Mouse (Mus musculus) gastrocnemius, adult 2 months (tissue): ENCODE measurements around the gene Ddx52. TPM values are rescaled to one million over a fixed set of nuclear protein-coding genes. Genes with fewer than 3 reads are reported as not detected.

Source experiments
- DNase-seq: peaks from one replicate; pipeline ENCODE4 v3.0.0; 2022
- H3K27ac ChIP-seq: fragments of 200-600 bp; 2 replicates; pipeline ENCODE4 v1.8.1; 2022; ENCODE audit warnings: mild to moderate bottlenecking
- H3K4me3 ChIP-seq: fragments of 200-600 bp; 2 replicates; pipeline ENCODE4 v1.8.1; 2022; ENCODE audit warnings: mild to moderate bottlenecking, moderate library complexity
- CTCF ChIP-seq: fragments of 200-600 bp; IDR thresholded peaks from 2 replicates; pipeline ENCODE4 v1.8.1; 2022; ENCODE audit warnings: antibody characterized with exemption, mild to moderate bottlenecking, moderate library complexity
- intact Hi-C: fragments of 180-260 bp; cut with DNase I; formaldehyde crosslinking; loops from one replicate; pipeline ENCODE4 v1.15.1; 2025
- long read RNA-seq, 2 experiments: library from polyadenylated mRNA; stranded (forward); transcript quantifications; one replicate each; pipeline ENCODE4 v2.0.0; 2021
- total RNA-seq, 2 experiments: library from RNA; stranded (reverse); gene quantifications; 2 replicates each; pipeline ENCODE4 v1.2.3; 2021

Ddx52 gene
- total RNA-seq = 10 to 100 TPM in 1 of 2 experiments, 1 to 10 TPM in 1; 9.6 to 10.8 TPM
- long read RNA-seq, experiment 1, transcript Ddx52-201 (15 exons, 3,194 nt) = major isoform, 14 of 15 reads
- long read RNA-seq, experiment 1, partial matches to known transcripts = 0 of 15 reads
- long read RNA-seq, experiment 1, other reads (novel, unspliced or antisense) = 1 of 15 reads
- long read RNA-seq, experiment 2, transcript Ddx52-201 (15 exons, 3,194 nt) = major isoform, 12 of 14 reads
- long read RNA-seq, experiment 2, partial matches to known transcripts = 0 of 14 reads
- long read RNA-seq, experiment 2, other reads (novel, unspliced or antisense) = 2 of 14 reads

GRCm38 (mm10) chr11:83941950-83942840 lies at the start of gene Ddx52:
Gene Ddx52 (plus strand): TSS chr11:83942062.
- no peak for TF ChIP-seq CTCF
- peak within 1 kb of the TSS; percentile 90 for H3K4me3 ChIP-seq
- intact Hi-C loops = loop anchor here (10.0 kb wide), 1 partner anchor 573 kb away; the partner anchor contains the start of gene Aatf
- peak within 1 kb of the TSS; percentile 91 for H3K27ac ChIP-seq
- DNase-seq = peak; percentile 92

- no peak for TF ChIP-seq CTCF
- intact Hi-C loops = no loop called here
- Histone ChIP-seq H3K27ac (no peak overlapping the region), H3K4me3 (no peak overlapping the region)
- DNase-seq = no peak
These were observed 48.5 kb upstream of the Ddx52 start for GRCm38 (mm10) chr11:83893325-83893724.

- TF ChIP-seq CTCF = no peak
- Histone ChIP-seq H3K27ac (no peak overlapping the region), H3K4me3 (no peak overlapping the region)
- no peak for DNase-seq
- intact Hi-C loops = no loop called here
These were observed 45.1 kb upstream of the Ddx52 start for GRCm38 (mm10) chr11:83896430-83897410.

GRCm38 (mm10) chr11:83897569-83897968 lies 44.3 kb upstream of the Ddx52 start:
- Histone ChIP-seq H3K4me3 (no peak overlapping the region), H3K27ac (no peak overlapping the region)
- intact Hi-C loops = no loop called here
- DNase-seq = no peak
- no peak for TF ChIP-seq CTCF

- intact Hi-C loops = no loop called here
- no peak for DNase-seq
- Histone ChIP-seq H3K4me3 (no peak overlapping the region), H3K27ac (no peak overlapping the region)
- no peak for TF ChIP-seq CTCF
These were observed 39.0 kb upstream of the Ddx52 start for GRCm38 (mm10) chr11:83902812-83903211.

GRCm38 (mm10) chr11:83905756-83906155 lies 36.1 kb upstream of the Ddx52 start:
- TF ChIP-seq CTCF = no peak
- no peak overlapping the region for H3K4me3 ChIP-seq
- no peak for DNase-seq
- no peak overlapping the region for H3K27ac ChIP-seq
- intact Hi-C loops = no loop called here

GRCm38 (mm10) chr11:83908376-83908775 lies 33.5 kb upstream of the Ddx52 start:
- no peak for DNase-seq
- H3K27ac ChIP-seq = no peak overlapping the region
- no peak overlapping the region for H3K4me3 ChIP-seq
- no peak for TF ChIP-seq CTCF
- intact Hi-C loops = no loop called here

GRCm38 (mm10) chr11:83913824-83914311 lies 28.0 kb upstream of the Ddx52 start:
- TF ChIP-seq CTCF = no peak
- intact Hi-C loops = no loop called here
- Histone ChIP-seq H3K4me3 (no peak overlapping the region), H3K27ac (no peak overlapping the region)
- no peak for DNase-seq

GRCm38 (mm10) chr11:83914501-83914900 lies 27.4 kb upstream of the Ddx52 start:
- no peak for DNase-seq
- H3K27ac ChIP-seq = no peak overlapping the region
- TF ChIP-seq CTCF = no peak
- intact Hi-C loops = no loop called here
- H3K4me3 ChIP-seq = no peak overlapping the region

GRCm38 (mm10) chr11:83922600-83922999 lies 19.3 kb upstream of the Ddx52 start:
- no peak for DNase-seq
- TF ChIP-seq CTCF = no peak
- H3K4me3 ChIP-seq = no peak overlapping the region
- no peak overlapping the region for H3K27ac ChIP-seq
- intact Hi-C loops = no loop called here

- intact Hi-C loops = no loop called here
- peak; percentile 40 for TF ChIP-seq CTCF
- Histone ChIP-seq H3K27ac (no peak overlapping the region), H3K4me3 (no peak overlapping the region)
- no peak for DNase-seq
These were observed 14.8 kb upstream of the Ddx52 start for GRCm38 (mm10) chr11:83927097-83927496.

- intact Hi-C loops = no loop called here
- no peak for TF ChIP-seq CTCF
- no peak overlapping the region for H3K27ac ChIP-seq
- DNase-seq = no peak
- H3K4me3 ChIP-seq = no peak overlapping the region
These were observed 9.3 kb upstream of the Ddx52 start for GRCm38 (mm10) chr11:83932506-83933106.
